Mouse (Mus musculus): ENCODE data around the gene Spc24.

The Spc24 gene

GRCm38 (mm10) chr9:21709340-21709739, 50.8 kb downstream of the Spc24 start:
- in situ Hi-C loops (cut with MboI) = no loop called here

GRCm38 (mm10) chr9:21706586-21707265, 53.4 kb downstream of the Spc24 start:
- in situ Hi-C loops (cut with MboI) = no loop called here

GRCm38 (mm10) chr9:21706085-21706484, 54.0 kb downstream of the Spc24 start:
- in situ Hi-C loops (cut with MboI) = no loop called here
